Mouse (Mus musculus): ENCODE measurements around the gene Otud1.

Otud1 gene

GRCm38 (mm10) chr2:19670851-19671688 is 13.5 kb downstream of the Otud1 start:
- DNase-seq (ENCODE audit: low spot score in 2 of 2) = no peak

GRCm38 (mm10) chr2:19682997-19683396 is 25.4 kb downstream of the Otud1 start:
- no peak for DNase-seq (ENCODE audit: low spot score in 2 of 2)

- no peak for DNase-seq (ENCODE audit: low spot score in 2 of 2)
These were observed 28.1 kb downstream of the Otud1 start for GRCm38 (mm10) chr2:19685489-19686147.

- no peak for DNase-seq (ENCODE audit: low spot score in 2 of 2)
These were observed 32.5 kb downstream of the Otud1 start for GRCm38 (mm10) chr2:19690094-19690493.

- no peak for DNase-seq (ENCODE audit: low spot score in 2 of 2)
These were observed 42.2 kb downstream of the Otud1 start for GRCm38 (mm10) chr2:19699573-19700295.

DNA sequence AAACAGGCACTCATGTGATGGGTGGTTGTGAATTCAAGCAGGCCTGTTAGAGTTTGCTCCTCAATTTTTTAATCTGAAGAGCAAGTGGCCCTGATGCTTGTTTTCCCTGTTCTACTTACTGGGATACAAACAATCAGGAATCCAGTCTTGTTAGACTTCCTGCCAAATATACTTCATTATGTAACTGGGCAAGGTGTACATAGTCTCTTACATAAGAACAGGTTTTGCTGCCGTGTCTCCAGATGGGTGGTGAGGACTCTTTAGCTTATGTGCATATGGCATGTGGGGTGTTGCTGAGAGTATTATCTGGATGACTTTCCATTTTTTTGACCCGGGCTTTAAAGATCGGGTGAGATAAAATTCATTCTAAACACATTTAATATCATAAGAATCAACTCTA is 43.8 kb downstream of the Otud1 start:
- DNase-seq (ENCODE audit: low spot score in 2 of 2) = no peak

DNA sequence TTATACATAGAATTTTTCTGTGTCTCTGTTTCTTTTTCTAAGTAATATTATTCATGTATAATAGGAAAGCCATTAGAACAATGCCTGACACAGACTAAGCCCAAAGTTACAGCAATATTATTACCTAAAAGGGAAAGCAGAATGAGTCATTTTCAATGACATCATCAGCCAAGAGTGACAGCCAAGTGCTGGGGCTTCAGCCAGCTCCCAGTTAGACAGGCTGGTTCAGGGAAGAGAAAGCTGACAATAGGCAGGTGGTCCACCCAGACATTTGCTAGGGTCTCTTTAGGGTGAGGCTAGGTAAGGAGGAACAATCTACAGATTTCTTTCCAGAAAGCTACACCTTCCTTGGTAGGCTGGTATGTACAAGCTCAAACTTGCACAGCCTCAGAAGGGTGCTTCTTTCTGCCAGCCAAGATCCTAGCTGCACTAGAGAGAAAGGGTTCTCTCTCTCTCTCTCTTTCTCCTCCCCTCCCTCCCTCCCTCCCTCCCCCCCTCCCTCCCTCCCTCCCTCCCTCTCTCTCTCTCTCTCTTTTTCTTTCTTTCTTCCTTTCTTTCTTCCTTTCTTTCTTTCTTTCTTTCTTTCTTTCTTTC is 45.6 kb downstream of the Otud1 start:
- no peak for DNase-seq (ENCODE audit: low spot score in 2 of 2)

DNA sequence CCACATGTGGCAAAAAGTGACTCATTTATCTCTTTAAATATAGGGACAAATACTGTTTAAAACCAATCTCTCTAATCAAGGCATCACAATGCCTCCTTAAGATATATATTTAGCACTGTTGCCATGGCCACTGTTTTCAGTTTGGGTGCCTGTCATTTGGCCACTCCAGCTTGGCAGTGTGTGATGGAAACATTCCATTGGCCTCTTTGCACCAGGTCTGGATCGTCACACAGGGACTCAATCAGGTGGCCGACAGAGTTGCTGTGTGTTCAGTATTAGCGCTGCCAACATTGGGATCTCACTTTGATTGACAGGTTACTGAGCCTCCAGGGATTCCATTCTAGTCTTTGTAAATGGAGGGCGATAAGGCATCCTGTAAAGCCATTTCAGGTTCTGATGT is 46.1 kb downstream of the Otud1 start:
- DNase-seq (ENCODE audit: low spot score in 2 of 2) = no peak

DNA sequence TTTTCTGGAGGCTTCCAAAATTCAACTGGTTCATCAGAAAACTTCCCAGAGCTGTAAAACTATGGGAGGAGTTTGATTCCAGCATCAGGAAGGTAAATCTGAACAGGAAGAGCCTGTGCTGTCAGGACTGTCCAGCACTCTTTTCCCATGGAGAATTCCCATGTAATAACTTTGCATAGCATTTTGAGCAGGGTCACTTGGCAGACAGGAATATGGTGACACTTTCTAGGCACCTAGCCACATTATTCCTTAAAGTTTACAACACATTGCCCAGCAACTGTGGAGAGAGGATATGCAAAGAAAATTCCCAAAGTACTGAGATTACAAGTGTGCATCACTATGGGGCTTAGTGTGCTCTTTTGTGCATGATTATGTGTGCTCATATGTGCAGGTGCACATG is 46.7 kb downstream of the Otud1 start:
- DNase-seq (ENCODE audit: low spot score in 2 of 2) = no peak

DNA sequence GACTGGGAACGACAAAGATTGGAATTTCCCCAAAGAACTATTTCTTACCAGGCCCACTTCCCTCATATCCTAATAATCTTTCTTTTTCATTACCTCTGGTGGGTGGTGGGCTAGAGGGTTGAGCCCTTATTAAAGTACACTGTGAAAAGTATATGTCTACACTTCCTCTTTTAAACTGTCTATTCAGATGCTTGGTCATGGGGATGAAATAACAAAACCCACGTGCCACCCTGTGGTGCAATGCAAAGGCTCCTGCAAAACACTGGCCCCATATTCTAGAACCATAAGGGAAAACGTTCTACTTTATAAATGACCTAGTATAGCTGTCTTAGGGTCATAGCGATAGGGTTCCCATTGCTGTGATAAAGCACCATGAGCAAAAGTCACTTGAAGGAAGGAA is 49.3 kb downstream of the Otud1 start:
- no peak for DNase-seq (ENCODE audit: low spot score in 2 of 2)
